Mouse (Mus musculus): ENCODE results near the gene Gm5114. TPM values are rescaled to one million over a fixed set of nuclear protein-coding genes. Genes with fewer than 3 reads are reported as not detected.
A peak's percentile ranks its signal among the peaks of the same experiment; 100 is the strongest.
"Not testable (repeated sequence)": the region's sequence is repeated elsewhere in the genome, so short reads cannot be mapped to it uniquely, and the experiment has no call there.

Gm5114 gene
- not detected in 2 replicates for polyA plus RNA-seq (2015; fragmentation: Nextera tagmentation; extraction: Ambion mirVana)

DNA sequence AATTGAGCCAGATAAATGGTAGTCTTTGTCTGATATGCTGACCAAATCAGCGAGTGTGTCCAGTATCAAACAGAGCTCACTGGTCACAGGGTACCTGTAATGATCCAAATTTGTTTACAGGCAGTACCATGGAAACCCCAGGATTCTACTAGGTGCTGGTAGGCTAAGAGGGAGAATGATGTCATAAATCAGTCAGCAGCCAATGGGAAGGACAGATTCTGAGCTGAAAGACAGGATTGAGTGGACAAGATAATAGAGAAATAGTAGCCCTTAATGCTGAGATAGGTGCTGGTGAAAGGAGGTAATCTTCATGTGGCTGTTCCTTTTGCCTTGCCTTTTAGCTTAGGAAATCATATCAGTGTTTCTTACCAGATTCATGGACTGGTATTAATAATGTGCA lies at the start of gene Gm5114:
Gene Gm5114 (minus strand): TSS at position 101 of the 400 bp plus-strand sequence.
- H3K4me1 ChIP-seq; H3K27ac ChIP-seq; ATAC-seq (ENCODE audit: borderline replicate concordance, extremely low read depth, low FRiP score, low TSS enrichment); H3K9ac ChIP-seq; H3K27me3 ChIP-seq; H3K36me3 ChIP-seq; H3K4me3 ChIP-seq; H3K9me3 ChIP-seq; H3K4me2 ChIP-seq: not testable (repeated sequence)
- WGBS: 45% methylated on average over 1 of the region's 1 CpGs

DNA sequence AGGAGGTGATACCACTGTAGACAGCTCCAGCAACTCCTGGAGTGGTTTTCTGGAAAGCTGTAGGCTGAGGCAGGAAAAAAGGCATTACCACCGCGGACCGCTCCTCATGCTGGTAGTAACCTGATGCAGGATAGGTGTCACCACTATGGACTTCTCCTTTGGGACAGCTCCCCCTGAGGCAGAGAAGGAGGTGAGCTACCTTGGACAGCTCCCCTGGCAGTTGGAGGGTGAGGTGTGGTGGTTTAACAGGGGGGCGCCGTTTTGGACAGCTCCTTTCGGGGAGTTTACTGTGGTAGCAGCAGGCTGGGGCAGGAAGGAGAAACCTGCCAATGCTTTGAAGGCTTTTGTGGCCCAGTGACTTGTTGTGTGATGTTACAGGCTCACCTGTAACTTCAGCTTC lies 42.8 kb upstream of the Gm5114 start:
- no peak overlapping the region for H3K9ac ChIP-seq
- H3K4me2 ChIP-seq: no peak overlapping the region
- peak; percentile 52; the same call in 1 of the 2 replicates for ATAC-seq (ENCODE audit: borderline replicate concordance, extremely low read depth, low FRiP score, low TSS enrichment)
- no peaks in the 10 kb centered on the region for H3K4me1 ChIP-seq
- no peaks in the 10 kb centered on the region for H3K36me3 ChIP-seq
- no peak overlapping the region for H3K27ac ChIP-seq
- no peaks in the 10 kb centered on the region for H3K9me3 ChIP-seq
- H3K27me3 ChIP-seq: no peaks in the 10 kb centered on the region
- no peak overlapping the region for H3K4me3 ChIP-seq
- 20% methylated on average over 6 of the region's 6 CpGs for WGBS

DNA sequence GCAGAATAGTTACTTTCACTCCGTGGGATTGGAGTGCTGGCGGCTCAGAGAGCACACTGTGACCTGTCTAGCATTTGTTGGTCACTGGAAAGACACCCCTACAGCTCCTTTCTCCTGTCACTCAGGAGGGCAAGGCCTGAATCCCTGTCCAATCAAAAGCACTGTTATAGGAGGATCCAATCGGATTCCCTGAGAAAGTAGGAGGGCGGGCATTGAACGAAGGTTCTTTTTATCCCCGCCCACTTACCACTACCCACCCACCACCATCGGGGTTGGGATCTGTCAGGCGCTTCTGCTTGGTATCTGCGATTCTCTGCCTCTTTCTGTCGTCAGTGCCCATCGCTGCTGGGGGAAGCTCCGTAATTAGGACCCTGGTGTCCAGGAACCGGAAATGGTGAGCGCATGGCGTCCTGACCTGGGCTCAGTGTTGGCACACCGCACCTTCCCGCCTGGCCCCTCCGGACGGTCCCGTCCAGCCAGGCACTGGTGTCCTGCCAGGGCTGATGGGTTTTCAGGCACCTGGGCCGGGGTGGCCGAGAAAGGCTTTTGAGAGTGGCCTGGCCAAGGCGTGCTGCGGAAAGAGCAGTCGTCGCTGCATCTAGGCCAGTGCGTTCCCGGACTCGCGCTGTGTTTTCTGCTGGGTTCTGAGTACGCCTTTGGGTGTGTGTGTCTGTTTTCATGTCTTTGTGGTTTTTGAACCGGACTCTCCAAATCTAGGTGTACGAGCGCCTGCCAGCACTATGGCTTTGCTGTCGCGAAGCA lies 36.5 kb upstream of the Gm5114 start:
- Histone ChIP-seq H3K4me2 (peak overlapping the region; percentile 68), H3K4me3 (peak overlapping the region; percentile 85), H3K9me3 (no peaks in the 10 kb centered on the region), H3K27ac (peak overlapping the region; percentile 24; the same call in 1 of the 2 replicates), H3K27me3 (no peaks in the 10 kb centered on the region), H3K36me3 (no peaks in the 10 kb centered on the region), H3K4me1 (peaks cover 8% of the 10 kb centered on the region; the same call in 1 of the 2 replicates), H3K9ac (peak overlapping the region; percentile 78)
- 1% methylated on average over 36 of the region's 36 CpGs for WGBS
- ATAC-seq (ENCODE audit: borderline replicate concordance, extremely low read depth, low FRiP score, low TSS enrichment): peak; percentile 99

DNA sequence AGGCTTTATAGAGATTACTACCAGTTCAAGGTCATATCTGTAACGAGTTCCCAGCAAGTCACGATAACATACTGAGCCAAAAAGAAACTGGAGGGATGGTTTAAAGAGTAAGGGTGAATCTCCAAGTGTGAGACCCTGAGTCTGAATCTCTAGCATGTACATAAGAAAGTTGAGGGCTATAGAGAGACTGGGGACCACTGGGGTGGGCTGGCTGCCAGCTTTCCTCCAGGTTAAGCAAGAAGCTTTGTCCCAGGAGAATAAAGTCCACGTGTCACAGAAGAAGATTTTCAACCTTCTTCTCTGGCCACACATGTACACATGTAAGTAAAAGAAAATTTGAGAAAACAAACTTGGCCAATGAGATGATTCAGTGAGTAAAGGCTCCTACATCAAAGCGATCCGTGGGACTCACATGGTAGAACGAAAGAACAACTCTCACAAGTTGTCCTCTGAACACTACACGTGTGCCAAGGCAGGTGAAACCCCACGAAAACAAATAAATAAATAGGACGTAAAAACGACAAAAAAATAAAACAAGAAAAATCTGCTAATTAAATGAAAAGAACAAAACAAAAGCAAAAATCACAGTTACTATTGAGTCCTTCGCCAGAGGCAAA lies 35.8 kb upstream of the Gm5114 start:
- Histone ChIP-seq H3K4me3 (peak overlapping the region; percentile 85), H3K9ac (peak overlapping the region; percentile 19; the same call in 1 of the 2 replicates), H3K4me1 (peaks cover 8% of the 10 kb centered on the region; the same call in 1 of the 2 replicates), H3K27ac (no peak overlapping the region), H3K4me2 (peak overlapping the region; percentile 68), H3K36me3 (no peaks in the 10 kb centered on the region), H3K9me3 (no peaks in the 10 kb centered on the region), H3K27me3 (no peaks in the 10 kb centered on the region)
- no peak for ATAC-seq (ENCODE audit: borderline replicate concordance, extremely low read depth, low FRiP score, low TSS enrichment)
- 57% methylated on average over 11 of the region's 11 CpGs for WGBS

DNA sequence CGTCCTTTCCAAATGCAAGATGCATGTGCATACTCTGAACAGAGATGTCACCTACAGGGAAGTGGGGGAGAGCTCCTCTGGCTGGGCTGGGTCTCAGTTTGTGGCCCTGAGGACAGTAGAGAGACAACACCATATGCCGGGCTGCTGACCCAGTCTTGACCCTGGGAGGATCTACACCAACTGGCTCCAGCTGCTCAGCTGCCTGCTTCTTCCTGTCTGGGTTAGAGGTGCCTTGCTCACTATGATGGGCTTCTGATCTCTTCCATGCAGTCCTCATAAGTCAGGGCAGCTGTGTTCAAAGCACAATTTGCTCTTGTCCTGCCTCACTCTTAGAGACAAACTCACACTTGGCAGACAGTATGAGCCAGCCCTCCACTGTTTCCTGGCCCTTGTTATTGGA lies 28.3 kb upstream of the Gm5114 start:
- Histone ChIP-seq H3K27ac (no peak overlapping the region), H3K36me3 (no peaks in the 10 kb centered on the region), H3K4me2 (no peak overlapping the region), H3K4me3 (no peak overlapping the region), H3K9ac (no peak overlapping the region), H3K9me3 (no peaks in the 10 kb centered on the region), H3K27me3 (no peaks in the 10 kb centered on the region), H3K4me1 (no peaks in the 10 kb centered on the region)
- WGBS: 30% methylated on average over 2 of the region's 2 CpGs
- no peak for ATAC-seq (ENCODE audit: borderline replicate concordance, extremely low read depth, low FRiP score, low TSS enrichment)

DNA sequence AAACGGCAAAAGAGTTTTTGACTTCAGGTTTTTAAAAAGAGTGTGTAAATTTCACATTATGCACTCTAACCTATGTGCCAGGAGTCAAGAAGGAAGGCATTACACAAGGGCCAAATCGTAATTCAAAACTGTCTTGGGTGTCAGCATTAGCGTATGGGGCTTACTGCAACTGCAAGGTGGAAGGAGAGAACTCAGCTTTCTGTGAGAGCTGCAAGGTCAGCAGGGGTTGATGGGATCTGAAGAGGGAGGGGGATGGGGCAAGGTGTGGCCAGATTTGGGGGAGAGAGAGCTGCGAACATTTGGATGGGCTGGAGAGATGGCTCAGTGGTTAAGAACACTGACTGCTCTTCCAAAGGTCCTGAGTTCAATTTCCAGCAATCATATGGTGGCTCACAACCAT lies 27.4 kb upstream of the Gm5114 start:
- Histone ChIP-seq H3K27me3 (no peaks in the 10 kb centered on the region), H3K9ac (no peak overlapping the region), H3K36me3 (no peaks in the 10 kb centered on the region), H3K9me3 (no peaks in the 10 kb centered on the region), H3K4me2 (no peak overlapping the region), H3K4me3 (no peak overlapping the region), H3K27ac (no peak overlapping the region), H3K4me1 (no peaks in the 10 kb centered on the region)
- ATAC-seq (ENCODE audit: borderline replicate concordance, extremely low read depth, low FRiP score, low TSS enrichment): no peak
- 58% methylated on average over 4 of the region's 4 CpGs for WGBS

Small RNAs within 50 kb of the gene (microRNA-seq; reads per million reads assigned to microRNA genes)
- gene Gm27437: not detected

Other genes with a start within 250 kb of the Gm5114 start
- gene Zfp619, start 104.6 kb upstream of the Gm5114 start, polyA plus RNA-seq (2015; fragmentation: Nextera tagmentation; extraction: Ambion mirVana): 1.9 and 2.0 TPM in 2 replicates